Mouse (Mus musculus) kidney, adult 2 months (tissue): ENCODE results near the gene Det1. TPM values are rescaled to one million over a fixed set of nuclear protein-coding genes. Genes with fewer than 3 reads are reported as not detected.

Experiments
- DNase-seq: peaks from one replicate; pipeline ENCODE4 v3.0.0; 2021
- H3K27ac ChIP-seq: fragments of 200-500 bp; 2 replicates; pipeline ENCODE4 v1.5.1; 2012; ENCODE audit warnings: low read depth, low read length, control low read depth, inconsistent platforms; ENCODE audit not compliant: insufficient read depth
- H3K27me3 ChIP-seq: fragments of 200-500 bp; replicated peaks from 2 replicates; pipeline ENCODE4 v1.6.1; 2012; ENCODE audit warnings: mild to moderate bottlenecking, moderate library complexity, low read length, inconsistent platforms; ENCODE audit not compliant: control insufficient read depth, insufficient read depth
- H3K36me3 ChIP-seq: fragments of 200-500 bp; 2 replicates; pipeline ENCODE4 v1.6.1; 2012; ENCODE audit warnings: mild to moderate bottlenecking, moderate library complexity, low read length, inconsistent platforms; ENCODE audit not compliant: control insufficient read depth, insufficient read depth
- H3K4me1 ChIP-seq: fragments of 200-500 bp; 2 replicates; pipeline ENCODE4 v1.6.1; 2011; ENCODE audit warnings: low read length; ENCODE audit not compliant: control insufficient read depth, insufficient read depth
- H3K4me3 ChIP-seq: fragments of 200-500 bp; 2 replicates; pipeline ENCODE4 v1.5.1; 2011; ENCODE audit warnings: mild to moderate bottlenecking, low read depth, low read length, control low read depth; ENCODE audit not compliant: insufficient read depth
- CTCF ChIP-seq: fragments of 200-500 bp; conservative IDR thresholded peaks from 2 replicates; pipeline ENCODE4 v1.5.1; 2011; ENCODE audit warnings: low read depth, mild to moderate bottlenecking, control low read depth, low read length, moderate library complexity, mixed read lengths; ENCODE audit not compliant: insufficient read depth, insufficient read length
- POLR2A ChIP-seq: fragments of 200-500 bp; IDR thresholded peaks from one replicate; pipeline ENCODE4 v1.6.1; 2011; ENCODE audit warnings: low read depth, low read length, control low read depth
- WGBS: fragments of 180-500 bp; shearing (Covaris S2); methylation state at CpG from one replicate; pipeline ENCODE4 v1.1.7; 2018; 5-methylcytosine and 5-hydroxymethylcytosine counted together
- polyA plus RNA-seq: library from polyadenylated mRNA; depleted of rRNA; stranded (reverse); fragments of >200 nt; gene quantifications from 2 replicates; pipeline ENCODE4 v1.2.3, GENCODE M21; 2012; rRNA removed

Gene Det1
- polyA plus RNA-seq, 1 experiment, result 10.6 TPM

- TF ChIP-seq CTCF, result no peak
- TF ChIP-seq POLR2A, result no peak
- peak; percentile 75 for DNase-seq
- Histone ChIP-seq H3K27ac (no peak overlapping the region), H3K4me1 (no peaks in the 10 kb centered on the region), H3K36me3 (peaks cover 6% of the 10 kb centered on the region), H3K27me3 (no peaks in the 10 kb centered on the region), H3K4me3 (no peak overlapping the region)
- WGBS, result 63% methylated on average over 5 of the region's 5 CpGs
Observed at GRCm38 (mm10) chr7:78778741-78779140, 68.3 kb downstream of the Det1 start.

Other genes with a start within 250 kb of the Det1 start
- gene Ntrk3, start 109.3 kb downstream of the Det1 start, polyA plus RNA-seq, result 9.0 and 9.7 TPM in 2 replicates
- gene Mrps11, start 64.1 kb downstream of the Det1 start, polyA plus RNA-seq, result 60.6 and 69.4 TPM in 2 replicates
- gene Mrpl46, start 63.7 kb downstream of the Det1 start, polyA plus RNA-seq, result 33.7 and 36.5 TPM in 2 replicates
- 20.1 and 20.7 TPM in 2 replicates for gene Aen, start 48.6 kb upstream of the Det1 start, polyA plus RNA-seq
- 10.9 and 12.5 TPM in 2 replicates for gene Isg20, start 66.2 kb upstream of the Det1 start, polyA plus RNA-seq
- gene Acan, start 206.2 kb upstream of the Det1 start, polyA plus RNA-seq, result not detected in 2 replicates